Mouse (Mus musculus) layer of hippocampus, adult 2 months (tissue): ENCODE measurements around the gene Nalcn. TPM values are rescaled to one million over a fixed set of nuclear protein-coding genes. Genes with fewer than 3 reads are reported as not detected.
A peak's percentile ranks its signal among the peaks of the same experiment; 100 is the strongest.

Experiments
- DNase-seq, 2 experiments: peaks; one replicate each; pipeline ENCODE4 v3.0.0; 2022; ENCODE audit warnings: low spot score in 2 of 2
- H3K27ac ChIP-seq: fragments of 200-600 bp; 2 replicates; pipeline ENCODE4 v1.8.1; 2022
- H3K4me3 ChIP-seq: fragments of 200-600 bp; 2 replicates; pipeline ENCODE4 v1.8.1; 2022; ENCODE audit warnings: mild to moderate bottlenecking
- CTCF ChIP-seq: fragments of 200-600 bp; conservative IDR thresholded peaks from 2 replicates; pipeline ENCODE4 v1.8.1; 2022; ENCODE audit warnings: antibody characterized with exemption, mild to moderate bottlenecking, moderate library complexity
- total RNA-seq, 2 experiments: library from RNA; stranded (reverse); gene quantifications; 2 replicates each; pipeline ENCODE4 v1.2.3; 2021

Gene Nalcn
- total RNA-seq, 2 experiments from 2014 or later, result 64.3 to 66.5 TPM

DNA sequence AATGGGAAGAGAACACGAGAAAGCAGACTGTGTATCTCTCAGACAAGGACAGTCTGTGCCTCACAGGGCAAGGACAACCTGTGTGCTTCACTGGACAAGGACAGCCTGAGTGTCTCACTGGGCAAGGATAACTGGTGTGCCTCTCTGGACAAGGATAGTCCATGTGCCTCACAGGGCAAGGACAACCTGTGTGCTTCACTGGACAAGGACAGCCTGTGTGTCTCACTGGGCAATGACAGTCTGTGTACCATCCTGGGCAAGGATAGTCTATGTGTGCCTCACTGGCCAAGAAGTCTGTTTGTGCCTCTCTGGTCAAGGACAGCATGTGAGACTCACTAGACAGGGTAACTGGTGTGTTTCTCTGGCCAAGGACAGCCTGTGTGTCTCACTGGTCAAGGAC is 180.9 kb downstream of the Nalcn start:
- TF ChIP-seq CTCF, result no peak

GRCm38 (mm10) chr14:123435542-123435941 is 191.4 kb downstream of the Nalcn start:
- DNase-seq, result no peak
- Histone ChIP-seq H3K4me3 (no peak overlapping the region), H3K27ac (no peak overlapping the region)
- no peak for TF ChIP-seq CTCF

More for the DNA sequence above, 180.9 kb downstream of the Nalcn start:
- Histone ChIP-seq H3K4me3 (no peak overlapping the region), H3K27ac (no peak overlapping the region)
- DNase-seq, result no peak

DNA sequence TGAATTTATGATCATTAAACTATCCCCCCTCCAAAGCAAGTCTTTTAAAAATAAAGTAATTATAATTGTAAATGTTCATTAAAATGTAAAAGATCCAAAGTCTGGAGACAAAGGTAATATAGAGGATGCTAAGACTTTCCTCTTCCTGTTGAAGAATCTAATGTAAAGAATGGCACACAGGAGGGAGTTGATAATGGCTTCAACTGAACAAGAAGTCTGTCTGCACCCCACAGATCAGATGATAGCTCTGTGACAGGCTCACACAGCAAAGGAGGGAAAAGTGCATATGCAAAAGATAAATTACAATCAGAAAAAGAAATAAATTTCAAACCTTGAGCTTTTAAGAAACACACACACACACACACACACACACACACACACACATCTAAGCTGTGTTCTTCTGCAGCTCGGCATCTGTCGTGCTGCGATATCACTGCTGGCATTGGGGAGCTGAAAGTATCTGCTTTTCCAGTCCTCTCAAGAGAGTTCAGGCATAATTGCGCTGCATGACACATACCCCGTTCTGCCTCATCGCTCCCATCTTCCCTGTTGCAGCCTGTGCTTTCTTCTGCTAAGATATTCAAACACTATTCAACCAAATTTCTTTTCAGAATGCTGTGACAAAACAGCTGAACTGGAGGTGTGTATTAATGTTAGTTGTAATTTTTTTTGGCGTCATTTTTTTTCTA is 250.6 kb downstream of the Nalcn start:
- H3K4me3 ChIP-seq, result no peak overlapping the region
- peak overlapping the region; percentile 40 for H3K27ac ChIP-seq
- no peak for TF ChIP-seq CTCF
- DNase-seq, result peak; percentile 48 to 62

DNA sequence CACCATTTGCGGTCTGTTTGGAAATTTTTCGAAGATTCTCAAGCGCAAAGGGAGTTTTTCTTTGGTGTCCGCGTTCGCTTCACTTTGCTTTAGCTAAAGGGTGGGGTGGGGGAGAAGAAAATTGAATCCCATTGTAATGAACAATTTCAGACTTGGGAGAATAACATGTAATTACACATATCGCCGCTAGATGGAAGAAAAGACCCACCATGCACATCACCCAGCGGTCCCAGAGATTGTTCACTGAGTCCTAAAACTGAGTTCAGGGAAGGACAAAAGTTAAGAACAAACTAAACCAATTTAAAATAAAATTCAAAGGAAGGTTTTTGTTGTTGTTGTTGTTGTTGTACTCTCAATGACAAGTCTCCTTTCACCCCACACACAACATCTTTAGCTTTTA is 255.4 kb downstream of the Nalcn start:
- no peak overlapping the region for H3K27ac ChIP-seq
- DNase-seq, result peak in 1 of 2 experiments; percentile 39
- H3K4me3 ChIP-seq, result no peak overlapping the region
- peak; percentile 94 for TF ChIP-seq CTCF

GRCm38 (mm10) chr14:123359691-123360090 is 267.3 kb downstream of the Nalcn start:
- TF ChIP-seq CTCF, result no peak
- H3K27ac ChIP-seq, result no peak overlapping the region
- DNase-seq, result no peak

DNA sequence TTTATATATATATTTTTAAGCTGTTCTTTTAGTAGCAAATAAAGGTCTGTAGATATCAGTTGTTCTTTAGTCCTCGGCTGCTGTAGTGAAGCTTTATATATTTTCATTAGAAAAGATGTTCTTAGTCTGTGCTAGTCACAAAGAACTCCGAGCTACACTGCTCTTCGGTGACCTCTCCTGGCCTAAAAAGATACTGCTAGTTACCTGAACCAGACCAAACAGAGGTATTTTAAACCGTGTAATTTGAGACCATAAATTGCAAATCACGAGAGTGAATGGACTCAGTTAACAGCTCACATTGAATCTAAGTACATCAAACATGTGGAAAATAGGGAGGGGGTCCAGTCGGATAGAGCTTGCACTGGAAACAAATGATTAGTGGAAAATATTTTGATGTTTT is 274.0 kb downstream of the Nalcn start:
- Histone ChIP-seq H3K27ac (no peak overlapping the region), H3K4me3 (no peak overlapping the region)
- peak; percentile 82 for TF ChIP-seq CTCF
- DNase-seq, result peak; percentile 23 to 46

More at GRCm38 (mm10) chr14:123359691-123360090, 267.3 kb downstream of the Nalcn start:
- no peak overlapping the region for H3K4me3 ChIP-seq

DNA sequence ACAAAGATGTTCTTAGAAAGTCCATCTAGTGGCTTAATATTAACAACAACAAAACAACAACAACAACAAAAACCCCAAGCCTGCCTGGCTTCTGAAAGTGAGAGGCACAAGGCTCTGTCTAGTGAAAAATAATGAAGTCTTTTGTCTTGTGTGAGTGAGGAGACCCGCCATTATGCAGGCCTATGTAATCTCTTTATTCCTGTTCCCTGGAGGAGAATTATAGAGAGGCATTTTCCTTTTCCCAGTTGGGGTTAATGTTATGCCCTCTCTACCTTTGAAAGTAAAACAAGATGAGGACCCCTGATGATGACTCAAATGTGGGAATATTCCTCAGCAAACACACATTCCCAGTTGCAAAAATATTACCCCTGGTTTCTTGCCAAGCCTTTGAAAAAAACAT is 295.1 kb downstream of the Nalcn start:
- H3K27ac ChIP-seq, result no peak overlapping the region
- no peak overlapping the region for H3K4me3 ChIP-seq
- no peak for TF ChIP-seq CTCF
- DNase-seq, result no peak

DNA sequence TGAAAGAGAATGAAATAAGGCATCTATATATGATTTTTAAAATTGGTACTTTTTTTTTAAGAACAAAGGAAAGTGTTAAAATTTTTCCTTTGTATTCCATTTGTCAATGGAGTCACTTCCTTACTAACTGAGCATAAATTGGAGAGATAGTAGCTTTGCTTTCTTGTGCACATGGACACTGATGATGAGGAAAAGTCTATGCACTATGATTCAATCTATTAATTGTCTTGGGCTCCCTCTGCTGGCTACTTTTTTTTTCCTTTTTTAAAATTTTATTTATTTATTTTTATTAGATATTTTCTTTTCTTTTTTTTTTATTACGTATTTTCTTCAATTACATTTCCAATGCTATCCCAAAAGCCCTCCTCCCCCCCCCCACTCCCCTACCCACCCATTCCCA is 312.6 kb downstream of the Nalcn start:
- DNase-seq, result no peak
- peak; percentile 79 for TF ChIP-seq CTCF
- Histone ChIP-seq H3K27ac (no peak overlapping the region), H3K4me3 (no peak overlapping the region)

- 0 out of 2 replicates have a peak overlapping the region, but pooled peaks have one; percentile 40 for H3K27ac ChIP-seq
- H3K4me3 ChIP-seq, result no peak overlapping the region
- DNase-seq, result no peak
- no peak for TF ChIP-seq CTCF
Observed at GRCm38 (mm10) chr14:123312371-123312770, 314.6 kb downstream of the Nalcn start.

GRCm38 (mm10) chr14:123296068-123296467 is 330.9 kb downstream of the Nalcn start:
- no peak overlapping the region for H3K4me3 ChIP-seq
- DNase-seq, result peak; percentile 14 to 29
- no peak for TF ChIP-seq CTCF
- peak overlapping the region; percentile 63; the same call in 1 of the 2 replicates for H3K27ac ChIP-seq

GRCm38 (mm10) chr14:123291118-123292007 is 335.6 kb downstream of the Nalcn start:
- TF ChIP-seq CTCF, result no peak
- no peak overlapping the region for H3K4me3 ChIP-seq
- no peak for DNase-seq
- no peak overlapping the region for H3K27ac ChIP-seq

GRCm38 (mm10) chr14:123282165-123282564 is 344.8 kb downstream of the Nalcn start:
- no peak for TF ChIP-seq CTCF
- no peak overlapping the region for H3K27ac ChIP-seq
- DNase-seq, result no peak
- H3K4me3 ChIP-seq, result no peak overlapping the region

GRCm38 (mm10) chr14:123272121-123272520 is 354.8 kb downstream of the Nalcn start:
- Histone ChIP-seq H3K27ac (no peak overlapping the region), H3K4me3 (no peak overlapping the region)
- DNase-seq, result no peak
- peak; percentile 79 for TF ChIP-seq CTCF
